Mouse (Mus musculus) hindbrain, embryonic 14.5 days (tissue): Measurements from ENCODE around the gene Nmur2. TPM values are rescaled to one million over a fixed set of nuclear protein-coding genes. Genes with fewer than 3 reads are reported as not detected.

Experiments used
- ATAC-seq: fragments of 200-750 bp; cut with Nextera tagmentation; 2 replicates; pipeline ENCODE4 v1.8.0; 2017; ENCODE audit warnings: moderate number of reproducible peaks, mild to moderate bottlenecking, moderate TSS enrichment, moderate library complexity; ENCODE audit not compliant: low FRiP score
- DNase-seq: peaks from one replicate; pipeline ENCODE4 v3.0.0-alpha.2; 2015; ENCODE audit warnings: low spot score
- H3K27ac ChIP-seq: fragments of 300-500 bp; sonication (generic); 2 replicates; pipeline ENCODE4 v1.5.1; 2014; ENCODE audit warnings: mild to moderate bottlenecking, moderate library complexity
- H3K27me3 ChIP-seq: fragments of 300-500 bp; sonication (generic); 2 replicates; pipeline ENCODE4 v1.6.1; 2014; ENCODE audit warnings: mild to moderate bottlenecking, low read length, mixed read lengths; ENCODE audit not compliant: control insufficient read depth, insufficient read depth
- H3K36me3 ChIP-seq: fragments of 300-500 bp; sonication (generic); replicated peaks from 2 replicates; pipeline ENCODE4 v1.6.1; 2014; ENCODE audit not compliant: control insufficient read depth, insufficient read depth
- H3K4me1 ChIP-seq: fragments of 300-500 bp; sonication (generic); replicated peaks from 2 replicates; pipeline ENCODE4 v1.6.1; 2014; ENCODE audit warnings: antibody characterized with exemption, low read length, mixed read lengths; ENCODE audit not compliant: control insufficient read depth, insufficient read depth
- H3K4me2 ChIP-seq: fragments of 300-500 bp; sonication (generic); replicated peaks from 2 replicates; pipeline ENCODE4 v1.6.1; 2014; ENCODE audit warnings: mild to moderate bottlenecking, moderate library complexity
- H3K4me3 ChIP-seq: fragments of 300-500 bp; sonication (generic); replicated peaks from 2 replicates; pipeline ENCODE4 v1.5.1; 2014; ENCODE audit warnings: mild to moderate bottlenecking, low read length
- H3K9ac ChIP-seq: fragments of 300-500 bp; sonication (generic); 2 replicates; pipeline ENCODE4 v1.6.1; 2014
- H3K9me3 ChIP-seq: fragments of 300-500 bp; sonication (generic); 2 replicates; pipeline ENCODE4 v1.6.1; 2016; ENCODE audit warnings: low read length; ENCODE audit not compliant: control insufficient read depth
- WGBS: fragments of 180-500 bp; shearing (Covaris S2); extraction: QIAGEN DNeasy Blood & Tissue Kit; methylation state at CpG from one replicate; pipeline ENCODE4 v1.1.7; 2014; 5-methylcytosine and 5-hydroxymethylcytosine counted together
- polyA plus RNA-seq: library from polyadenylated mRNA; unstranded; fragments of >200 nt; fragmentation: Nextera tagmentation; extraction: Ambion mirVana; gene quantifications from 2 replicates; pipeline ENCODE4 v1.2.1, GENCODE M21; 2014

Nmur2 gene
- polyA plus RNA-seq, 1 experiment from 2014 or later, result 0.48 TPM

DNA sequence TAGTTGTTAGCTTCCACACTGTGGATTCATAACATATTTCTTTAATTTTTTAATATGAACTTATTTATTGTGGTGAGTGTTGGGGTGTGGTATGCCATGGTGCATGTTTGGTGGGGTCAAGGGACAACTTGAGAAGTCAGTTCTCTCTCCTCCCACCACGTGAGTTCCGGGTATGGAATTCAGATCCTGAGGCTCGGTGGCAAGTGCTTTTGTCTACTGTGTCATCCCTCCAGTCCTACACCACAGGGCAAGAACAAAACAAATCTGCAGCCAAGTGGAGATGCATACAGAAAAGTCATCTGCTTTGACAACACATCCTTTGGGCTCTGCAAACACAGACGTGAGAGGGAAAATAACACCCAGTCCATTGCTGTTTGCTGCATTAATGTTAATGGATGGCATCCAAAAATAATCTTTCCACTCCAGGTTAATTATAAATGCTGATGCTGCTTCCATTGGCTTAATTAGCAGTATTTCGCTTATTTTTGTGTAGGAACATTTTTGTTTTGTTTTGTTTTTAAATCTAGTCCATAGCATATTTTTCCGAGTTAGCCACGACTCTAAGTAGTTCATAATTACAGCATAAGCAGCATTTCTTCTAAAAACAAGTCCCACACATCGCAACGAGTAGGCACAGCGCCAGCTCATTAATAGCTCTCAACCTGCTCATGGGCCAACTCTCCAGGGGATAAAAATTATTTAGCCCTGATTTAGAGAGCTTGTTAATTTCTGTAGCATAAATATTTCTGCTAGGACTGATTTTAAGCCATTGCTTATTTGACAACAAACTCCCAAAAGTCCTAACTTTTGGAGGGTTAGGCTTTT, 14.9 kb downstream of the Nmur2 start:
- Histone ChIP-seq H3K9me3 (no peaks in the 10 kb centered on the region), H3K9ac (no peak overlapping the region), H3K4me3 (no peak overlapping the region), H3K4me1 (0 out of 2 replicates have a peak, but pooled peaks cover 4% of the 10 kb centered on the region), H3K36me3 (no peaks in the 10 kb centered on the region), H3K27ac (peak overlapping the region; percentile 1; the same call in 1 of the 2 replicates), H3K27me3 (no peaks in the 10 kb centered on the region), H3K4me2 (no peak overlapping the region)
- 46% methylated on average over 10 of the region's 10 CpGs for WGBS
- ATAC-seq (no peak), DNase-seq (peak; percentile 55)

DNA sequence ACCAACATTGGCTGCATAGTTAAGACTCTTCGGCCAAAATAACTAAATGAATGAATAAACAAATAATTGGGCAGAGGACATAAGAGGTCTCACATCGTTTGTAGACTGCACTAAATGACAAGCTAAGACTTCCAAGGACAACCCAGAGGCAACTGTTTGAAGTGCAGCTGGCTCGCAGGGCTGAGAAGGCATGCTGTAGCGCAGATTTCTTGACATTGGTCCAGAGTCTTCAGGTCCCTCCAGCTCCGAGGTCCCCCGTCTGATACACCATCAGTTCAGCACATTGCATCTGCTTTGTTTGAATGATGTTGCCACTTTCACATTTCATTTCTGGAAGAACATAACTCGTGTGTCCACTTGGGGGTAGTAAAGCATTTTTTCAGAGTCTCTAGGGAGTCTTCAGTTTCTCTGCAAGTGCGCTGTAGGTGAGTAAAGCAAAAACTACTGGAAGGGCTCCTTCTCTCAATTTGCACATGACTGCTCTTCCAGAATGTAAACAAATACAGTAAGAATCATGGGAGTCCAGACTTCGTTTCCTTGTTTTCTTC, 27.2 kb downstream of the Nmur2 start:
- no peak overlapping the region for H3K4me3 ChIP-seq
- H3K4me2 ChIP-seq, result no peak overlapping the region
- no peak overlapping the region for H3K27ac ChIP-seq
- no peak overlapping the region for H3K9ac ChIP-seq
- ATAC-seq (no peak), DNase-seq (peak; percentile 55)
- 55% methylated on average over 9 of the region's 9 CpGs for WGBS
- H3K27me3 ChIP-seq, result no peaks in the 10 kb centered on the region
- no peaks in the 10 kb centered on the region for H3K4me1 ChIP-seq
- no peaks in the 10 kb centered on the region for H3K36me3 ChIP-seq
- H3K9me3 ChIP-seq, result no peaks in the 10 kb centered on the region

DNA sequence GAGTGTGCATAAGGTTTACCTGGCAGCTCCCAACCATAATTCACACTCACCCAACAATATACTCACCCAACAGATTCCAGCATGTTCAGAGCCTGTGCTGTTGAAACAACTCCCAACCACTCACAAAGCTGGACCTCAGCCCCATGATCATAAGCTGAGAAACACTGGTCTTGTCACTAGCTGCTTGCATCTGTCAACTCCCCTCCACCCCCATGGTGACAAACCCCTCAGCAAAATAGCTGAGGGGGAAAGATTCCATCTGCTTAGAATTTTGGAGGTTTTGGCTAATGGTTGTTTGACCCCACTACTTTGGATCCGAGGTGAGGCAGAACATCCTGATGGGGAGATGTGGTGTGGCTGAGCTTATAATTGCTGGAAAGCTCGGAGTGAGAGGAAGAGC, 28.4 kb downstream of the Nmur2 start:
- H3K36me3 ChIP-seq, result no peaks in the 10 kb centered on the region
- WGBS, result 81% methylated on average over 2 of the region's 2 CpGs
- H3K9me3 ChIP-seq, result no peaks in the 10 kb centered on the region
- no peaks in the 10 kb centered on the region for H3K27me3 ChIP-seq
- no peak overlapping the region for H3K27ac ChIP-seq
- DNase-seq, result no peak
- no peak for ATAC-seq
- H3K4me1 ChIP-seq, result no peaks in the 10 kb centered on the region
- H3K4me2 ChIP-seq, result no peak overlapping the region
- H3K9ac ChIP-seq, result no peak overlapping the region
- H3K4me3 ChIP-seq, result no peak overlapping the region

DNA sequence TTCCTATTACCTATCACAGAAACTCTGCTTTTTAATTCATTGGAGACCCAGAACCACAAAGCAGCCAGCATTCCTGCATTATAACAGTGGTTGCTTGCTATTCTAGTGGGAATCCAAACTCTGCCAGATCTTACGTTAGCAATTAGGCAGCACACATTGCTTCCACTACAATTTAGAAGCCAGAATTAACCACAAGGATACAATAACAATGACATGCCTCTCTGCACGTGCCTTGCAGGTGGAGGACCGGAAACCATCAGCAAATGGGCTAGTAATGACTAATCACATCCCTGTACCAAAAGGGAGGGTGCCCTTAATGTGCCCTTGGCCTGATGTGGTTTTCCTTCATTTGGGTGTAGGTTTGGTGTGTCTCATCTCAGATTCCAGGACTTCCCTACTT, 32.5 kb downstream of the Nmur2 start:
- WGBS, result 55% methylated on average over 3 of the region's 3 CpGs
- Histone ChIP-seq H3K36me3 (no peaks in the 10 kb centered on the region), H3K9me3 (no peaks in the 10 kb centered on the region), H3K4me3 (no peak overlapping the region), H3K27ac (no peak overlapping the region), H3K4me2 (no peak overlapping the region), H3K9ac (no peak overlapping the region), H3K4me1 (no peaks in the 10 kb centered on the region), H3K27me3 (no peaks in the 10 kb centered on the region)
- DNase-seq (no peak), ATAC-seq (no peak)

DNA sequence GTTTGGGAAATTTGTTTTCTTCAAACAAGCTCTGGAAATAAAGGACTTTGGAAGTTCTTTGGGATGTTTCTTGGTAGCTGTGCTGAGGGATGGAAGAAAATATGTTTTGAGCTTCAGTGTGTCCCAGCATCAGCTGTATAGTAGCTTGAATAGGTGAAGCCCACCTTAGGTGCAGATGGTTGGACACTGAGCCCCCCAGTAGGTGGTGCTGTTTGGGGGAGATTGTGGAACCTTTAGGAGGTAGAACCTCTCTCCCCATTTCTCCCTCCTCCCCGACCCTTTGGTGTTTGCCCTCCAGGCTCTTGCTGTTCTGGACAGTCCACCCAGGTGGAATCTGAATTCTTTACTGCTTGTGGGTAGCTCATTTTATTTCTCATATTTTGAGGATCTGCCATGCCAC, 48.0 kb downstream of the Nmur2 start:
- Histone ChIP-seq H3K9ac (no peak overlapping the region), H3K27me3 (no peaks in the 10 kb centered on the region), H3K4me3 (no peak overlapping the region), H3K9me3 (no peaks in the 10 kb centered on the region), H3K4me1 (no peaks in the 10 kb centered on the region), H3K27ac (no peak overlapping the region), H3K36me3 (no peaks in the 10 kb centered on the region), H3K4me2 (no peak overlapping the region)
- no peak for DNase-seq
- ATAC-seq, result no peak
- WGBS, result 65% methylated on average over 1 of the region's 1 CpGs

DNA sequence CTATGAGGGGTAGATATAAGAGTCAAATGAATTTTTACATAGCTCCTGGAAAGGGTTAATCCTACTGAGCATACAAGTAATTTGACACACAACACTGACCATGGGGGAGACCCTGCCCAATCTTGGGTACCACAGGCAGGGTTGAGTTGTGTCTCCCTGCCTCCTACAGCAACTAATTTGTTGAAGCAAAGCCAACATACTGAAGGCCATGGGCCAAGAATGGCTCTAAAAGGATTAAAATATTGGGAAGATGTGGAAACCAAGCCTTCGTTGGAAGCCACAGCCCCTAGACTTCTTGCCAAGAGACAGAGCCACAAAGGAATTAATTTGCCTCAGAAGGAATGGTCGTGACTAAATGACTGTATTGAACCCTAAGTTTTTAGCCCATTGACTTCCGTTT, 48.7 kb downstream of the Nmur2 start:
- H3K27me3 ChIP-seq, result no peaks in the 10 kb centered on the region
- peak; percentile 24; the same call in 1 of the 2 replicates for ATAC-seq
- no peaks in the 10 kb centered on the region for H3K36me3 ChIP-seq
- no peak overlapping the region for H3K4me2 ChIP-seq
- no peaks in the 10 kb centered on the region for H3K9me3 ChIP-seq
- no peaks in the 10 kb centered on the region for H3K4me1 ChIP-seq
- H3K9ac ChIP-seq, result no peak overlapping the region
- DNase-seq, result no peak
- 60% methylated on average over 3 of the region's 3 CpGs for WGBS
- no peak overlapping the region for H3K27ac ChIP-seq
- no peak overlapping the region for H3K4me3 ChIP-seq

DNA sequence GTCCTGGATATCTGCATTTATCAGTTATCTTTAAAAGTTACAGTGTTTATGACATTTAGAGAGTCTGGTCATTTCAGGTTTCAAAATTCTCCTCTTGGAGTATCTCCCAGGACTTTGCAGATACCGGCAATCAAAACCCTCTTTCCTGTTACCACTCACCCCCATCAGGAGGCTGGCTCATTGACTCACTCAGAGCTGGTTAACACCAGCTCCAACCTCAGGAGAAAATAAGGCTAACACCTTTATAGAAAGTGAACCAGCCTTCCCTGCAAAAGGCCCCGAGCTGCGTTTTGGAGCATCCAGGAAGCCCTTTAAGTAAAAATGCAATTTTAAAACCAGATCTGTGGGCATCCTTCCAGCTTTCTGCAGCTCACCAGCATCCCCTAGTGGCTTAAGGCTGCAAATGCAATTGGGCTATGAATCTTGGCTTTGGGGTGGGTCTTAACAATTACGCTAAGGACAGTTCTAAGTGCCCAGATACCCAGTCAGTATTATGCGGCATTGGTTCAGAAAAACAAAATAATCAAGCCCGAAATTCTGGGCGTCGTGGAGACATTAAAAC, 49.2 kb downstream of the Nmur2 start:
- no peak overlapping the region for H3K27ac ChIP-seq
- H3K4me3 ChIP-seq, result no peak overlapping the region
- no peaks in the 10 kb centered on the region for H3K4me1 ChIP-seq
- no peak overlapping the region for H3K9ac ChIP-seq
- no peaks in the 10 kb centered on the region for H3K27me3 ChIP-seq
- ATAC-seq, result no peak
- H3K4me2 ChIP-seq, result no peak overlapping the region
- no peaks in the 10 kb centered on the region for H3K36me3 ChIP-seq
- WGBS, result 9% methylated on average over 8 of the region's 8 CpGs
- peak; percentile 88 for DNase-seq
- H3K9me3 ChIP-seq, result no peaks in the 10 kb centered on the region

DNA sequence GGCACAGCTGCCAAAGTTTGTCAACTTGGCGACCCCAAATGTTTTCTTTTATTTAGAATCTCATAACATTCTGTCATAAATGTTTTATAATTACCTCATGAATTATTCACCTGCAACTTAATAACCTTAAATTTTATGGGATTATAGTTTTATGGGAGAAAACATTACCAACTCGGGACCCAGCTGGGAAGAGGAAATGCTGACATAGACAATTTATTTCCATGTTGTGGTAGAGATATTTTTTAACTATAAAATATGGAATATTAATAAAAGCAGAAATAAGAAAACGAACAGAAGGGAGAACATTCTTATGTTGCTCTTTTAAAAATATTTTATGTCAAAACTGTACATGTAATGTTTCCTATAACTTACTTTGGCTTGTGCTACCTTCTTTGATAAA, 56.2 kb downstream of the Nmur2 start:
- DNase-seq, result no peak
- Histone ChIP-seq H3K4me2 (no peak overlapping the region), H3K27ac (no peak overlapping the region), H3K9me3 (no peaks in the 10 kb centered on the region), H3K27me3 (no peaks in the 10 kb centered on the region), H3K9ac (no peak overlapping the region), H3K4me1 (no peaks in the 10 kb centered on the region), H3K36me3 (no peaks in the 10 kb centered on the region), H3K4me3 (no peak overlapping the region)
- 70% methylated on average over 3 of the region's 3 CpGs for whole genome bisulfite sequencing
- ATAC-seq, result no peak

DNA sequence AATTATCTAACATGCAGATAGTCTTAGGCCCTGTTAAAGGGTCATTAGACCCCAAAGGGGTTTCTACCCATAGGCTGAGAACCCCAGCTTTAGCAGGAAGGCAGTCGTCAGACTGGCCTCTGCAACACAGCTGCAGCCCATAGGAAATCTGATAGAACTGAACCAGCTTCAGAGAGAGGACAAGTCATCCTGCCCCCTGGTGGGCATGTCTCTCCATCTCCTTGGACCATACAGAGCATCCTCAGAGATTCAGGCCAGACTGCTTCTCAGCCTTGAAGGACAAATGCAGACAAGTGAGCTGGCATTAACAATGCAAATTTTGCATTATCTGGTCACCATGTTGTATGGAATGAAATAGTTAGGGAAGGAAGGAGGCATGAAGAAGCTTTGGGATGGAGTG, 59.2 kb downstream of the Nmur2 start:
- no peak overlapping the region for H3K4me3 ChIP-seq
- WGBS, result 50% methylated on average over 1 of the region's 1 CpGs

More for the DNA sequence above, 59.2 kb downstream of the Nmur2 start:
- Histone ChIP-seq H3K27ac (no peak overlapping the region), H3K9ac (no peak overlapping the region), H3K4me2 (no peak overlapping the region), H3K36me3 (no peaks in the 10 kb centered on the region), H3K9me3 (no peaks in the 10 kb centered on the region), H3K4me1 (no peaks in the 10 kb centered on the region), H3K27me3 (no peaks in the 10 kb centered on the region)
- ATAC-seq (no peak), DNase-seq (peak; percentile 43)
